Mouse (Mus musculus) macrophage (primary cell): ENCODE results near the gene Frat2. TPM values are rescaled to one million over a fixed set of nuclear protein-coding genes. Genes with fewer than 3 reads are reported as not detected.
"Not testable (repeated sequence)": the region's sequence is repeated elsewhere in the genome, so short reads cannot be mapped to it uniquely, and the experiment has no call there.

ENCODE experiments used
- H3K27ac ChIP-seq: fragments of 350-480 bp; formaldehyde crosslinking; 2 replicates; pipeline ENCODE4 v1.9.0; 2021
- H3K36me3 ChIP-seq: fragments of 350-480 bp; formaldehyde crosslinking; 2 replicates; pipeline ENCODE4 v1.9.0; 2021; ENCODE audit errors: inconsistent target
- H3K4me3 ChIP-seq: fragments of 350-480 bp; formaldehyde crosslinking; 2 replicates; pipeline ENCODE4 v1.9.0; 2021; ENCODE audit errors: inconsistent target
- H3K79me2 ChIP-seq: fragments of 350-480 bp; formaldehyde crosslinking; 2 replicates; pipeline ENCODE4 v1.9.0; 2021; ENCODE audit errors: inconsistent target
- WGBS: methylation state at CpG from one replicate; pipeline ENCODE4 v1.1.7; 2026; ENCODE audit warnings: inconsistent platforms; ENCODE audit not compliant: missing documents; 5-methylcytosine and 5-hydroxymethylcytosine counted together
- polyA plus RNA-seq: library from polyadenylated mRNA; stranded (reverse); fragments of 250-400 nt; gene quantifications from 3 replicates; pipeline ENCODE4 v1.2.4, GENCODE M21; 2018; ENCODE audit warnings: inconsistent platforms

Gene Frat2
- polyA plus RNA-seq, 1 experiment from 2014 or later: 3.0 TPM

GRCm38 (mm10) chr19:41857086-41857762 is 9.3 kb upstream of the Frat2 start:
- Histone ChIP-seq H3K79me2 (no peaks in the 10 kb centered on the region), H3K27ac (no peak overlapping the region), H3K4me3 (no peak overlapping the region), H3K36me3 (no peaks in the 10 kb centered on the region)
- 97% methylated on average over 5 of the region's 5 CpGs for WGBS

- Histone ChIP-seq H3K79me2 (no peaks in the 10 kb centered on the region), H3K27ac (no peak overlapping the region), H3K4me3 (no peak overlapping the region), H3K36me3 (no peaks in the 10 kb centered on the region)
- 92% methylated on average over 3 of the region's 4 CpGs for WGBS
Observed at GRCm38 (mm10) chr19:41852423-41852822, 4.5 kb upstream of the Frat2 start.

GRCm38 (mm10) chr19:41850719-41851543 is 3.0 kb upstream of the Frat2 start:
- Histone ChIP-seq H3K79me2 (no peaks in the 10 kb centered on the region), H3K4me3 (no peak overlapping the region), H3K36me3 (no peaks in the 10 kb centered on the region), H3K27ac (no peak overlapping the region)
- WGBS: 32% methylated on average over 14 of the region's 14 CpGs

GRCm38 (mm10) chr19:41850021-41850718 is 2.2 kb upstream of the Frat2 start:
- Histone ChIP-seq H3K36me3 (no peaks in the 10 kb centered on the region), H3K79me2 (no peaks in the 10 kb centered on the region), H3K4me3 (no peak overlapping the region), H3K27ac (no peak overlapping the region)
- WGBS: 88% methylated on average over 6 of the region's 6 CpGs

GRCm38 (mm10) chr19:41847614-41847991 is 329 bp downstream of the Frat2 start:
- H3K27ac ChIP-seq, H3K4me3 ChIP-seq, H3K79me2 ChIP-seq, H3K36me3 ChIP-seq: not testable (repeated sequence)
- WGBS: under 1% methylated on average over 44 of the region's 53 CpGs

GRCm38 (mm10) chr19:41847091-41847581 is 796 bp downstream of the Frat2 start:
- whole genome bisulfite sequencing: under 1% methylated on average over 49 of the region's 64 CpGs
- no peaks in the 10 kb centered on the region for H3K79me2 ChIP-seq
- no peak overlapping the region for H3K27ac ChIP-seq
- H3K36me3 ChIP-seq: no peaks in the 10 kb centered on the region
- peak overlapping the region; percentile 32 for H3K4me3 ChIP-seq

GRCm38 (mm10) chr19:41846366-41847090 is 1.4 kb downstream of the Frat2 start:
- no peaks in the 10 kb centered on the region for H3K79me2 ChIP-seq
- WGBS: 12% methylated on average over 21 of the region's 21 CpGs
- peak overlapping the region; percentile 32 for H3K4me3 ChIP-seq
- no peaks in the 10 kb centered on the region for H3K36me3 ChIP-seq
- no peak overlapping the region for H3K27ac ChIP-seq

- 89% methylated on average over 6 of the region's 6 CpGs for WGBS
- Histone ChIP-seq H3K79me2 (no peaks in the 10 kb centered on the region), H3K4me3 (no peak overlapping the region), H3K36me3 (no peaks in the 10 kb centered on the region), H3K27ac (no peak overlapping the region)
Observed at GRCm38 (mm10) chr19:41844345-41844744, 3.6 kb downstream of the Frat2 start.

- H3K4me3 ChIP-seq: no peak overlapping the region
- no peak overlapping the region for H3K27ac ChIP-seq
- 13% methylated on average over 4 of the region's 4 CpGs for WGBS
- no peaks in the 10 kb centered on the region for H3K79me2 ChIP-seq
- no peaks in the 10 kb centered on the region for H3K36me3 ChIP-seq
Observed at GRCm38 (mm10) chr19:41842706-41843105, 5.2 kb downstream of the Frat2 start.

- 95% methylated on average over 4 of the region's 4 CpGs for WGBS
- no peak overlapping the region for H3K27ac ChIP-seq
- no peak overlapping the region for H3K4me3 ChIP-seq
- no peaks in the 10 kb centered on the region for H3K36me3 ChIP-seq
- H3K79me2 ChIP-seq: no peaks in the 10 kb centered on the region
Observed at GRCm38 (mm10) chr19:41842196-41842595, 5.7 kb downstream of the Frat2 start.

GRCm38 (mm10) chr19:41841105-41841750 is 6.7 kb downstream of the Frat2 start:
- H3K27ac ChIP-seq: no peak overlapping the region
- 88% methylated on average over 7 of the region's 7 CpGs for WGBS

GRCm38 (mm10) chr19:41839685-41840084 is 8.2 kb downstream of the Frat2 start:
- no peak overlapping the region for H3K4me3 ChIP-seq
- no peaks in the 10 kb centered on the region for H3K36me3 ChIP-seq
- H3K79me2 ChIP-seq: no peaks in the 10 kb centered on the region
- no peak overlapping the region for H3K27ac ChIP-seq
- WGBS: 94% methylated on average over 3 of the region's 3 CpGs

More at GRCm38 (mm10) chr19:41841105-41841750, 6.7 kb downstream of the Frat2 start:
- Histone ChIP-seq H3K36me3 (no peaks in the 10 kb centered on the region), H3K4me3 (no peak overlapping the region), H3K79me2 (no peaks in the 10 kb centered on the region)

- Histone ChIP-seq H3K27ac (no peak overlapping the region), H3K79me2 (no peaks in the 10 kb centered on the region), H3K36me3 (no peaks in the 10 kb centered on the region), H3K4me3 (no peak overlapping the region)
- 100% methylated on average over 6 of the region's 6 CpGs for WGBS
Observed at GRCm38 (mm10) chr19:41838808-41839207, 9.1 kb downstream of the Frat2 start.

- H3K79me2 ChIP-seq: no peaks in the 10 kb centered on the region
- 74% methylated on average over 4 of the region's 4 CpGs for WGBS
- H3K36me3 ChIP-seq: no peaks in the 10 kb centered on the region
- no peak overlapping the region for H3K27ac ChIP-seq
- no peak overlapping the region for H3K4me3 ChIP-seq
Observed at GRCm38 (mm10) chr19:41837917-41838261, 10.0 kb downstream of the Frat2 start.
